Mouse (Mus musculus) spleen, adult 12 weeks (tissue): ENCODE measurements around the gene Ambn.
"Not testable (repeated sequence)": the region's sequence is repeated elsewhere in the genome, so short reads cannot be mapped to it uniquely, and the experiment has no call there.

Source experiments
- DNase-seq: peaks from one replicate; pipeline ENCODE4 v3.0.0; 2022; ENCODE audit warnings: low spot score

The Ambn gene

DNA sequence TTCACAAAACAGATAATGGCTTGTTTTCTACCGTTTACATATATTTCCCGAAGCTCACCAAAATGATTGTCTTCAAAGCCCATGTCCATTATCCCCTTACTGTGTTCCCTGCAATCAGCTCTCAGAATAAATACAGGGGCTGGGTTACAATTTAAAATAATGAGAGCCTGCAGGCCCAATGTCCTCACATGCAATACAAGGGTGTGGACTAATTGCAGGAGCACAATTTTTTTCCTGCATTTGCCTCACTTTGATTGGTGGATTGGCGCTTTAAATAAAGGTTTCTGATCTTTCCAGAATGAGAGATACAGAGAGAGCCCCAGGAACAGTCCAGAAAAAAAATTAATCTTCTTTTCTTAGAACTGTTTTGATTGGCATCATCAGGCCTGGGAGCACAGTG, at the start of gene Ambn:
Gene Ambn, plus strand, starts transcription at position 301 of the 400 bp plus-strand sequence.
- no peak for DNase-seq

- no peak for DNase-seq
Observed at GRCm38 (mm10) chr5:88420319-88421065, 35.3 kb upstream of the Ambn start.

DNA sequence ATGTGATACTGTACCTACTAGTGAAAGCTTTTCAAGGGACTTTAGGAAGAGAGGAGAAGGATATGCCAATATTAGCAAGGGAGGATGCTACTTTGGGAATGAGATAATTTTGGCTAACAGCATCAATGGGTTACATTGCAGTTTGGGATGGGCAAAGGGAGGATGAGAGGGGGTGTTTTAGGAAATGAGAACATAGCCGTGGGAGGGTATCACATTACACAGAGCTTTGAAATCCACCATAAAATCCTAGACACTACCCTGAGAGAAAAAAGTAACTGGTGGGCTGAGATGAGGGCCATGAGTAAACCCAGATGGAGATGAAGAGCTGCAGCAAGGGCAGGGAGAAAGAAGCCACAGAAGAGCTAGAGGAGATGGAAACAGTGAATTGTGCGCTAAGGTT, 30.9 kb upstream of the Ambn start:
- not testable (repeated sequence) for DNase-seq

GRCm38 (mm10) chr5:88426753-88427152, 29.0 kb upstream of the Ambn start:
- DNase-seq, result no peak

DNA sequence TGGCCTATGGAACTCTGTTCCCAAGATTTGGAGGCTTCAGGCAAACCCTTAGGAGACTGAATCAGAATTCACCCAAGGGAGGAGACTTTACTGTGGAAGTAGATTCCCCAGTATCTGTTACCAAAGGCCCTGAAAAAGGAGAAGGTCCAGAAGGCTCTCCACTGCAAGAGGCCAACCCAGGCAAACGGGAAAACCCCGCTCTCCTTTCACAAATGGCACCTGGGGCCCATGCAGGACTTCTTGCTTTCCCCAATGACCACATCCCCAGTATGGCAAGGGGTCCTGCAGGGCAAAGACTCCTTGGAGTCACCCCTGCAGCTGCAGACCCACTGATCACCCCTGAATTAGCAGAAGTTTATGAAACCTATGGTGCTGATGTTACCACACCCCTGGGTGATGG, 11.7 kb downstream of the Ambn start:
- no peak for DNase-seq

GRCm38 (mm10) chr5:88468807-88469704, 13.3 kb downstream of the Ambn start:
- DNase-seq, result no peak

DNA sequence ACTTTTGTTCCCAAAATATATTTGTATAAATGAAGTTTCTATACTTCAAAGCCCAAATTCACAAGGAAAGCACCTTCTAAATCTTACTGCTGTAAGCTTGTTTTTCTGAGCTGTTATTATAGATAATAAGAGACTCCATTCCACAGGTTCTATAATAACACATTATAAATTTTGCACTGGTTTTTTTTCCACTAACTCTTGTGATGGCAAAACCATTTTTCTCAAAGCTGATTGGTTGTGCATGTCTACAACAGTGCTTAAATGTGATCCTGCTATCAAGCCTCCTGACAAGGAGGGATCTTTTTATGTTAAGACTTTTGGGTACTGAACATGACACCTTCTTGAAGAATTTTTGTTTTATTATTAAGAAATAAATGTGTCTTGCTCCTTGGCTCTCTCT, 31.9 kb downstream of the Ambn start, which contains the start of gene Enam:
Gene Enam, plus strand, starts transcription at position 301 of the 400 bp plus-strand sequence.
- DNase-seq, result no peak

DNA sequence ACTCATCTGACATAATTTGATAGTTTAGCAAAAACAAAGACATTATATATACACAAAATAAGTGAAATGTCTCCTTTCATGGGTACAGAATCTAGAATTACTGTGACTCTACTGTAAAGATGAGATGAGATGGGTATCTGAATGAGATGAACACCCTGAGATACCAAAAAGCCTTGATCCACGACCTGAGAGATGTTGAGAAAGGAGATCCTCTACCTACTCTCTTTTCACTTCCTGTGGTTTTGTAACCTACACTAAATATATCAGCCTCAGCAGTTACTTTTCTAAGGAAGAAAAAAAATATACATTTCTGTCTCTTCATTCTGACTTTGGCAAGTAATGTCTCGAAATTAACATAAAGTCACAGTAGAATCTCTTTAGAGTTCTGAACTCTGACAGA, 33.2 kb downstream of the Ambn start:
- DNase-seq, result no peak

GRCm38 (mm10) chr5:88491111-88491510, 35.3 kb downstream of the Ambn start:
- DNase-seq, result no peak

DNA sequence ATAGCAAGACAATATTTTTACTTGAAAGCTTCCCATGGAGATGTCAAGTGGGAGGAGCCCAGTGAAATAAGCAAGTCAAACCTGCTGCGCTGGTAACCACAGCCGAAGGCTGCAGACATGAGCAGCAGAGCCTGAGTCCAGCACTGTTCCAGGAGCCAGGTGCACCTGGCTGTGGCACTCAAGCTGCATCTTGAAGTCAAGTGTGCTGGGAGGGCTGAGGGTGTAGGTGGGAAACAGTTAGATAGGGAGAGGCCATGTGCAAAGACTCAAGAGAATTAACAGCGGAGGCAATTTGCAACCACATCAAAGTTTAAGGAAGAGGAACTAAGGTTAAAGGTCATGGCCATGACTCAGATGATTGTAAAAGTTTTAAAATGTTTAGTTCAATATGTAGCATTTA, 44.0 kb downstream of the Ambn start:
- no peak for DNase-seq

DNA sequence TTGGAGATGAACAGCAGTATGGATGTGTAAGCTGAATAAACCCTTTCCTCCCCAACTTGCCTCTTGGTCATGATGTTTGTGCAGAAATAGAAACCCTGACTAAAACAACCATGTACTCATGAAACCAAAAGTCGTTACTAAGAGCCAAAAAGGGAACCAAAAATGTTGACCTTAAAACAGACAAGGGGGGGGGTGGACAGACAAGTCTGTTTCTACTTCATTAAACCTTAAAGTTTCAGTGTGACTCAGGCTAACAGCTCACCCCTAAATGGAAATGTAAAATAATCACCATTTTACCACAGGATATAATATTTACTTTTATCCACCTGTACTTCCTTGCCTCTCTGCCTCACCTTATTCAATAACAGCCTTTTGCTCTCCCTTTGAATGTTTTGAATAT, 52.8 kb downstream of the Ambn start:
- DNase-seq, result no peak

- DNase-seq, result no peak
Observed at GRCm38 (mm10) chr5:88508990-88509389, 53.2 kb downstream of the Ambn start.
